Mouse (Mus musculus) megakaryocyte progenitor cell, adult 5-6 weeks (primary cell): ENCODE results near the gene Fam192a. TPM values are rescaled to one million over a fixed set of nuclear protein-coding genes. Genes with fewer than 3 reads are reported as not detected.

Source experiments
- ATAC-seq: replicated peaks from 2 replicates; pipeline ENCODE4 v1.8.0; 2016; ENCODE audit warnings: mild to moderate bottlenecking, moderate TSS enrichment, inconsistent platforms; ENCODE audit not compliant: poor library complexity
- total RNA-seq, 2 experiments: library from RNA; stranded (forward) in 1 of 2; stranded (reverse) in 1 of 2; fragments of 157-497, 149-512 nt in 1 of 2; fragments of 200-1000 nt in 1 of 2; gene quantifications; 2 replicates each; pipeline versions ENCODE4 v1.2.3 to v1.2.4; 2015 to 2017

Gene Fam192a
- total RNA-seq, 2 experiments from 2014 or later, result 40.4 to 102 TPM

- no peak for ATAC-seq
These were observed 67.2 kb downstream of the Fam192a start for GRCm38 (mm10) chr8:94534612-94535011.

GRCm38 (mm10) chr8:94532873-94533671 is 68.7 kb downstream of the Fam192a start, which contains the start of gene Cpne2:
Gene Cpne2 (plus strand): TSS chr8:94532990.
- peak; percentile 53 for ATAC-seq

GRCm38 (mm10) chr8:94532525-94532872 is 69.3 kb downstream of the Fam192a start:
- no peak for ATAC-seq

GRCm38 (mm10) chr8:94532000-94532399 is 69.8 kb downstream of the Fam192a start:
- ATAC-seq, result no peak

GRCm38 (mm10) chr8:94530643-94531042 is 71.2 kb downstream of the Fam192a start:
- ATAC-seq, result peak; percentile 32

GRCm38 (mm10) chr8:94529875-94530274 is 71.9 kb downstream of the Fam192a start:
- ATAC-seq, result no peak

GRCm38 (mm10) chr8:94528245-94528644 is 73.6 kb downstream of the Fam192a start:
- ATAC-seq, result peak; percentile 80

- ATAC-seq, result no peak
These were observed 74.6 kb downstream of the Fam192a start for GRCm38 (mm10) chr8:94527178-94527577.

- peak; percentile 57 for ATAC-seq
These were observed 77.2 kb downstream of the Fam192a start for GRCm38 (mm10) chr8:94524554-94524953.

Other genes starting within 250 kb of the Fam192a start
- gene Herpud1, start 215.6 kb downstream of the Fam192a start, total RNA-seq (2015), result 78.2 and 89.9 TPM in 2 replicates
- gene Herpud1, start 215.6 kb downstream of the Fam192a start, total RNA-seq (2017), result 83.3 and 99.5 TPM in 2 replicates
- gene Nlrc5, start 167.6 kb downstream of the Fam192a start, total RNA-seq (2015), result 22.5 and 24.1 TPM in 2 replicates
- 17.7 and 27.9 TPM in 2 replicates for gene Nlrc5, start 167.6 kb downstream of the Fam192a start, total RNA-seq (2017)
- 98.4 and 104 TPM in 2 replicates for gene Cpne2, start 69.0 kb downstream of the Fam192a start, total RNA-seq (2015)
- 54.1 and 64.9 TPM in 2 replicates for gene Cpne2, start 69.0 kb downstream of the Fam192a start, total RNA-seq (2017)
- gene Rspry1, start 60 bp downstream of the Fam192a start, total RNA-seq (2015), result 39.4 and 41.1 TPM in 2 replicates
- 31.6 and 35.4 TPM in 2 replicates for gene Rspry1, start 60 bp downstream of the Fam192a start, total RNA-seq (2017)
- 21.1 and 26.4 TPM in 2 replicates for gene Arl2bp, start 64.6 kb upstream of the Fam192a start, total RNA-seq (2015)
- gene Arl2bp, start 64.6 kb upstream of the Fam192a start, total RNA-seq (2017), result 73.3 and 75.1 TPM in 2 replicates
- not detected in 2 replicates for gene Pllp, start 94.3 kb upstream of the Fam192a start, total RNA-seq (2015)
- not detected in 2 replicates for gene Pllp, start 94.3 kb upstream of the Fam192a start, total RNA-seq (2017)
- gene Ccl22, start 143.6 kb upstream of the Fam192a start, total RNA-seq (2015), result not detected in 2 replicates
- not detected in 2 replicates for gene Ccl22, start 143.6 kb upstream of the Fam192a start, total RNA-seq (2017)
- 0.57 TPM in 1 of 2 replicates, not detected in the other for gene Cx3cl1, start 170.0 kb upstream of the Fam192a start, total RNA-seq (2015)
- not detected in 2 replicates for gene Cx3cl1, start 170.0 kb upstream of the Fam192a start, total RNA-seq (2017)
- 0.34 and 1.5 TPM in 2 replicates for gene Ccl17, start 208.5 kb upstream of the Fam192a start, total RNA-seq (2015)
- gene Ccl17, start 208.5 kb upstream of the Fam192a start, total RNA-seq (2017), result not detected in 2 replicates
- gene Coq9, start 236.3 kb upstream of the Fam192a start, total RNA-seq (2015), result 30.4 and 36.1 TPM in 2 replicates
- 54.2 and 57.8 TPM in 2 replicates for gene Coq9, start 236.3 kb upstream of the Fam192a start, total RNA-seq (2017)
- 29.3 and 34.5 TPM in 2 replicates for gene Ciapin1, start 236.4 kb upstream of the Fam192a start, total RNA-seq (2015)
- gene Ciapin1, start 236.4 kb upstream of the Fam192a start, total RNA-seq (2017), result 49.1 and 58.0 TPM in 2 replicates